Mouse (Mus musculus): ENCODE measurements around the gene Ccdc70. TPM values are rescaled to one million over a fixed set of nuclear protein-coding genes. Genes with fewer than 3 reads are reported as not detected.

Gene Ccdc70
- total and polyA plus RNA-seq, 3 experiments: not detected

GRCm38 (mm10) chr8:21992184-21992583 is 22.6 kb downstream of the Ccdc70 start:
- Histone ChIP-seq H3K9ac (ENCODE audit: low read depth, low read length) (no peak overlapping the region), H3K27ac (no peak overlapping the region), H3K79me2 (replicated peaks; ENCODE audit: control insufficient read depth, insufficient read depth, low read length) (no peaks in the 10 kb centered on the region), H3K4me1 (ENCODE audit: control insufficient read depth, insufficient read depth, low read length) (no peaks in the 10 kb centered on the region), H3K27me3 (ENCODE audit: control insufficient read depth, insufficient read depth, low read length) (no peaks in the 10 kb centered on the region), H3K4me3 (no peak overlapping the region), H3K36me3 (ENCODE audit: control insufficient read depth, insufficient read depth, low read length) (no peaks in the 10 kb centered on the region)
- DNase-seq: peak; percentile 24 to 28
- intact Hi-C loops (cut with DNase I): loop anchor here (5.0 to 10.0 kb wide), 4 partner anchors 55 to 383 kb away; partner anchors contain the start of gene Nek3
- WGBS: 11% methylated on average over 6 of the region's 6 CpGs
- peak; percentile 54; the same call in 1 of the 2 replicates for TF ChIP-seq EP300 (IDR thresholded peaks at IDR 0.05; ENCODE audit: insufficient read depth, low read depth, low read length)
- peak; percentile 84 for TF ChIP-seq CTCF (IDR thresholded peaks at IDR 0.05)
- TF ChIP-seq POLR2A (IDR thresholded peaks at IDR 0.05; ENCODE audit: insufficient read depth, low read depth, low read length): no peak

DNA sequence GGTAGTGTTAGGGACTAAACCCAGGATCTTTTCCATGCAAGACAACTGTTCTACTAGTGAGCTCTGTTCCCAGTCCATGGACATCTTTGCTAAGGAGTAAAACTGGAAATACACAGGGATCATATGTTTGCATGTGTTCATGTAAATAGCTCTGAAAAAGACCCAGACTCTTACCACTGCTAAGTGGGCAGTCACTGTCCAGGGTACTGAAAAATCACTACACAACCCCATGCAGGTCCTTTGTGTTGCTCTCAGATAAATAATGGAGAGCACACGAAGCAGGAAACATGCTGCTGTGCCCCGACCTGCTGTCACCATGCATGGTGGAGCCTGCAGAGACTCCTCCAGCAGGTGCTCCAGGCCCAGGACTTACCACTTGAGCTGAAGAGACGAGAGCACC is 25.6 kb downstream of the Ccdc70 start:
- H3K4me3 ChIP-seq: no peak overlapping the region
- H3K27me3 ChIP-seq (ENCODE audit: control insufficient read depth, insufficient read depth, low read length): no peaks in the 10 kb centered on the region
- intact Hi-C loops (cut with DNase I): loop anchor here (10.0 kb wide), 1 partner anchor 380 kb away; no protein-coding TSS in a partner anchor
- no peaks in the 10 kb centered on the region for H3K79me2 ChIP-seq (replicated peaks; ENCODE audit: control insufficient read depth, insufficient read depth, low read length)
- no peak for DNase-seq
- TF ChIP-seq CTCF (IDR thresholded peaks at IDR 0.05) (no peak), POLR2A (IDR thresholded peaks at IDR 0.05; ENCODE audit: insufficient read depth, low read depth, low read length) (no peak), EP300 (IDR thresholded peaks at IDR 0.05; ENCODE audit: insufficient read depth, low read depth, low read length) (no peak)
- WGBS: 42% methylated on average over 3 of the region's 3 CpGs
- no peaks in the 10 kb centered on the region for H3K4me1 ChIP-seq (ENCODE audit: control insufficient read depth, insufficient read depth, low read length)
- H3K27ac ChIP-seq: no peak overlapping the region
- no peak overlapping the region for H3K9ac ChIP-seq (ENCODE audit: low read depth, low read length)
- no peaks in the 10 kb centered on the region for H3K36me3 ChIP-seq (ENCODE audit: control insufficient read depth, insufficient read depth, low read length)

- no peak overlapping the region for H3K4me3 ChIP-seq
- no peaks in the 10 kb centered on the region for H3K36me3 ChIP-seq (ENCODE audit: control insufficient read depth, insufficient read depth, low read length)
- no peak for TF ChIP-seq EP300 (IDR thresholded peaks at IDR 0.05; ENCODE audit: insufficient read depth, low read depth, low read length)
- no peak for TF ChIP-seq POLR2A (IDR thresholded peaks at IDR 0.05; ENCODE audit: insufficient read depth, low read depth, low read length)
- no peak for TF ChIP-seq CTCF (IDR thresholded peaks at IDR 0.05)
- H3K27me3 ChIP-seq (ENCODE audit: control insufficient read depth, insufficient read depth, low read length): no peaks in the 10 kb centered on the region
- no peaks in the 10 kb centered on the region for H3K79me2 ChIP-seq (replicated peaks; ENCODE audit: control insufficient read depth, insufficient read depth, low read length)
- intact Hi-C loops (cut with DNase I): no loop called here
- no peak for DNase-seq
- H3K27ac ChIP-seq: no peak overlapping the region
- WGBS: 70% methylated on average over 14 of the region's 14 CpGs
- no peaks in the 10 kb centered on the region for H3K4me1 ChIP-seq (ENCODE audit: control insufficient read depth, insufficient read depth, low read length)
- no peak overlapping the region for H3K9ac ChIP-seq (ENCODE audit: low read depth, low read length)
Observed at GRCm38 (mm10) chr8:22004750-22005522, 35.4 kb downstream of the Ccdc70 start.

GRCm38 (mm10) chr8:22006423-22006822 is 36.8 kb downstream of the Ccdc70 start:
- Histone ChIP-seq H3K9ac (ENCODE audit: low read depth, low read length) (no peak overlapping the region), H3K27me3 (ENCODE audit: control insufficient read depth, insufficient read depth, low read length) (no peaks in the 10 kb centered on the region), H3K79me2 (replicated peaks; ENCODE audit: control insufficient read depth, insufficient read depth, low read length) (no peaks in the 10 kb centered on the region), H3K4me1 (ENCODE audit: control insufficient read depth, insufficient read depth, low read length) (no peaks in the 10 kb centered on the region), H3K27ac (no peak overlapping the region), H3K4me3 (no peak overlapping the region), H3K36me3 (ENCODE audit: control insufficient read depth, insufficient read depth, low read length) (no peaks in the 10 kb centered on the region)
- intact Hi-C loops (cut with DNase I): no loop called here
- WGBS: 79% methylated on average over 6 of the region's 6 CpGs
- DNase-seq: peak in 1 of 2 experiments; percentile 4
- TF ChIP-seq POLR2A (IDR thresholded peaks at IDR 0.05; ENCODE audit: insufficient read depth, low read depth, low read length): no peak
- TF ChIP-seq CTCF (IDR thresholded peaks at IDR 0.05): no peak

DNA sequence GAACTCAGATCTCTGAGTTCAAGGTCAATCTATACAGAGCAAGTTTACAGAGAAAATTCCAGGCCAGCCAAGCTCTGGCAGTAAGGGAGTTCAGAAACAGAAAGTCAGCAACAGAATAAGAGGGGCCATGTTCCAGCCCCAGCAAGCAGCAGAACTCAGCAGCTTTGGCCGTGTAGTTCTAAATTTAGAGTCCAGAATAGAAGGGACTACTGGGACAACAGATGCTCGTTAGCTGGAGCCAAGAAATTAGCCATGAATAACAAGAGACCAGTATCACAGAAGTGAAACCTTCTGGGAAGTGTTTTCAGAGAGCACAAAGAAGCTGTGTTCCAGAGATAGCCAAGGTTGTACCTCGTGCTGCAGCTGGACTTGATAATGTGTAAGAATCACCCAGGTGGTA is 39.8 kb downstream of the Ccdc70 start:
- Histone ChIP-seq H3K4me1 (ENCODE audit: control insufficient read depth, insufficient read depth, low read length) (no peaks in the 10 kb centered on the region), H3K79me2 (replicated peaks; ENCODE audit: control insufficient read depth, insufficient read depth, low read length) (no peaks in the 10 kb centered on the region), H3K36me3 (ENCODE audit: control insufficient read depth, insufficient read depth, low read length) (no peaks in the 10 kb centered on the region), H3K27ac (no peak overlapping the region), H3K4me3 (no peak overlapping the region), H3K27me3 (ENCODE audit: control insufficient read depth, insufficient read depth, low read length) (no peaks in the 10 kb centered on the region), H3K9ac (ENCODE audit: low read depth, low read length) (no peak overlapping the region)
- TF ChIP-seq POLR2A (IDR thresholded peaks at IDR 0.05; ENCODE audit: insufficient read depth, low read depth, low read length) (no peak), EP300 (IDR thresholded peaks at IDR 0.05; ENCODE audit: insufficient read depth, low read depth, low read length) (no peak), CTCF (IDR thresholded peaks at IDR 0.05) (no peak)
- 24% methylated on average over 3 of the region's 3 CpGs for WGBS
- no peak for DNase-seq
- intact Hi-C loops (cut with DNase I): no loop called here

GRCm38 (mm10) chr8:22013034-22013707 is 43.6 kb downstream of the Ccdc70 start:
- Histone ChIP-seq H3K79me2 (replicated peaks; ENCODE audit: control insufficient read depth, insufficient read depth, low read length) (no peaks in the 10 kb centered on the region), H3K9ac (ENCODE audit: low read depth, low read length) (no peak overlapping the region), H3K27me3 (ENCODE audit: control insufficient read depth, insufficient read depth, low read length) (no peaks in the 10 kb centered on the region), H3K4me1 (ENCODE audit: control insufficient read depth, insufficient read depth, low read length) (no peaks in the 10 kb centered on the region), H3K36me3 (ENCODE audit: control insufficient read depth, insufficient read depth, low read length) (no peaks in the 10 kb centered on the region), H3K27ac (no peak overlapping the region), H3K4me3 (no peak overlapping the region)
- intact Hi-C loops (cut with DNase I): no loop called here
- 73% methylated on average over 24 of the region's 24 CpGs for WGBS
- TF ChIP-seq POLR2A (IDR thresholded peaks at IDR 0.05; ENCODE audit: insufficient read depth, low read depth, low read length): no peak
- no peak for TF ChIP-seq EP300 (IDR thresholded peaks at IDR 0.05; ENCODE audit: insufficient read depth, low read depth, low read length)
- no peak for TF ChIP-seq CTCF (IDR thresholded peaks at IDR 0.05)
- DNase-seq: no peak
